Mouse (Mus musculus): ENCODE measurements around the gene Samm50. TPM values are rescaled to one million over a fixed set of nuclear protein-coding genes. Genes with fewer than 3 reads are reported as not detected.
A peak's percentile ranks its signal among the peaks of the same experiment; 100 is the strongest.

Samm50 gene
- polyA plus RNA-seq, 1 experiment from 2014 or later, result 56.3 TPM

GRCm38 (mm10) chr15:84178733-84179132, 13.3 kb upstream of the Samm50 start:
- no peaks in the 10 kb centered on the region for H3K36me3 ChIP-seq (replicated peaks; ENCODE audit: control insufficient read depth, insufficient read depth)
- no peak for ATAC-seq (ENCODE audit: low FRiP score)
- no peak overlapping the region for H3K27ac ChIP-seq
- WGBS, result 97% methylated on average over 9 of the region's 9 CpGs
- H3K4me1 ChIP-seq (replicated peaks; ENCODE audit: control insufficient read depth, insufficient read depth, low read length), result no peaks in the 10 kb centered on the region
- H3K4me2 ChIP-seq (replicated peaks), result no peak overlapping the region
- H3K9ac ChIP-seq, result no peak overlapping the region
- no peaks in the 10 kb centered on the region for H3K9me3 ChIP-seq (ENCODE audit: control insufficient read depth, low read length)
- DNase-seq (ENCODE audit: low spot score), result no peak
- H3K27me3 ChIP-seq (ENCODE audit: control insufficient read depth, insufficient read depth, low read length), result no peaks in the 10 kb centered on the region
- no peak overlapping the region for H3K4me3 ChIP-seq (replicated peaks; ENCODE audit: low read length)

GRCm38 (mm10) chr15:84182000-84182399, 10.0 kb upstream of the Samm50 start:
- WGBS, result 68% methylated on average over 6 of the region's 6 CpGs
- H3K36me3 ChIP-seq (replicated peaks; ENCODE audit: control insufficient read depth, insufficient read depth), result no peaks in the 10 kb centered on the region; the same call in 1 of the 2 replicates
- ATAC-seq (ENCODE audit: low FRiP score) (no peak), DNase-seq (ENCODE audit: low spot score) (no peak)
- H3K4me2 ChIP-seq (replicated peaks), result no peak overlapping the region
- no peaks in the 10 kb centered on the region for H3K9me3 ChIP-seq (ENCODE audit: control insufficient read depth, low read length)
- H3K4me1 ChIP-seq (replicated peaks; ENCODE audit: control insufficient read depth, insufficient read depth, low read length), result no peaks in the 10 kb centered on the region
- H3K27ac ChIP-seq, result no peak overlapping the region
- H3K4me3 ChIP-seq (replicated peaks; ENCODE audit: low read length), result no peak overlapping the region
- H3K27me3 ChIP-seq (ENCODE audit: control insufficient read depth, insufficient read depth, low read length), result no peaks in the 10 kb centered on the region
- no peak overlapping the region for H3K9ac ChIP-seq

- no peak overlapping the region for H3K9ac ChIP-seq
- no peak overlapping the region for H3K27ac ChIP-seq
- H3K9me3 ChIP-seq (ENCODE audit: control insufficient read depth, low read length), result no peaks in the 10 kb centered on the region
- 42% methylated on average over 1 of the region's 1 CpGs for WGBS
- H3K4me2 ChIP-seq (replicated peaks), result no peak overlapping the region
- no peak overlapping the region for H3K4me3 ChIP-seq (replicated peaks; ENCODE audit: low read length)
- no peaks in the 10 kb centered on the region for H3K4me1 ChIP-seq (replicated peaks; ENCODE audit: control insufficient read depth, insufficient read depth, low read length)
- H3K36me3 ChIP-seq (replicated peaks; ENCODE audit: control insufficient read depth, insufficient read depth), result no peaks in the 10 kb centered on the region; the same call in 1 of the 2 replicates
- DNase-seq (ENCODE audit: low spot score) (no peak), ATAC-seq (ENCODE audit: low FRiP score) (no peak)
- H3K27me3 ChIP-seq (ENCODE audit: control insufficient read depth, insufficient read depth, low read length), result no peaks in the 10 kb centered on the region
Observed at GRCm38 (mm10) chr15:84183967-84184366, 8.1 kb upstream of the Samm50 start.

- DNase-seq (ENCODE audit: low spot score), result no peak
- ATAC-seq (ENCODE audit: low FRiP score), result no peak
- Histone ChIP-seq H3K4me2 (replicated peaks) (no peak overlapping the region), H3K27ac (no peak overlapping the region; the same call in 1 of the 2 replicates), H3K27me3 (ENCODE audit: control insufficient read depth, insufficient read depth, low read length) (no peaks in the 10 kb centered on the region), H3K9ac (no peak overlapping the region), H3K36me3 (replicated peaks; ENCODE audit: control insufficient read depth, insufficient read depth) (no peaks in the 10 kb centered on the region; the same call in 1 of the 2 replicates), H3K4me3 (replicated peaks; ENCODE audit: low read length) (no peak overlapping the region), H3K4me1 (replicated peaks; ENCODE audit: control insufficient read depth, insufficient read depth, low read length) (0 out of 2 replicates have a peak, but pooled peaks cover under 1% of the 10 kb centered on the region), H3K9me3 (ENCODE audit: control insufficient read depth, low read length) (no peaks in the 10 kb centered on the region)
- 29% methylated on average over 4 of the region's 4 CpGs for WGBS
Observed at GRCm38 (mm10) chr15:84186196-84186595, 5.8 kb upstream of the Samm50 start.

GRCm38 (mm10) chr15:84188887-84189530, 3.0 kb upstream of the Samm50 start:
- no peaks in the 10 kb centered on the region for H3K27me3 ChIP-seq (ENCODE audit: control insufficient read depth, insufficient read depth, low read length)
- DNase-seq (ENCODE audit: low spot score), result no peak
- no peaks in the 10 kb centered on the region for H3K9me3 ChIP-seq (ENCODE audit: control insufficient read depth, low read length)
- peaks cover 10% of the 10 kb centered on the region; the same call in 1 of the 2 replicates for H3K4me1 ChIP-seq (replicated peaks; ENCODE audit: control insufficient read depth, insufficient read depth, low read length)
- H3K36me3 ChIP-seq (replicated peaks; ENCODE audit: control insufficient read depth, insufficient read depth), result no peaks in the 10 kb centered on the region; the same call in 1 of the 2 replicates
- no peak for ATAC-seq (ENCODE audit: low FRiP score)
- 75% methylated on average over 2 of the region's 2 CpGs for WGBS
- no peak overlapping the region for H3K4me3 ChIP-seq (replicated peaks; ENCODE audit: low read length)
- no peak overlapping the region for H3K4me2 ChIP-seq (replicated peaks)
- H3K9ac ChIP-seq, result no peak overlapping the region
- no peak overlapping the region for H3K27ac ChIP-seq

GRCm38 (mm10) chr15:84189881-84190280, 2.2 kb upstream of the Samm50 start:
- H3K27ac ChIP-seq, result no peak overlapping the region
- H3K9me3 ChIP-seq (ENCODE audit: control insufficient read depth, low read length), result no peaks in the 10 kb centered on the region
- no peak overlapping the region for H3K4me2 ChIP-seq (replicated peaks)
- H3K4me3 ChIP-seq (replicated peaks; ENCODE audit: low read length), result no peak overlapping the region
- H3K27me3 ChIP-seq (ENCODE audit: control insufficient read depth, insufficient read depth, low read length), result no peaks in the 10 kb centered on the region
- no peaks in the 10 kb centered on the region; the same call in 1 of the 2 replicates for H3K36me3 ChIP-seq (replicated peaks; ENCODE audit: control insufficient read depth, insufficient read depth)
- DNase-seq (ENCODE audit: low spot score) (peak; percentile 58), ATAC-seq (ENCODE audit: low FRiP score) (no peak)
- H3K4me1 ChIP-seq (replicated peaks; ENCODE audit: control insufficient read depth, insufficient read depth, low read length), result peaks cover 10% of the 10 kb centered on the region; the same call in 1 of the 2 replicates
- no peak overlapping the region for H3K9ac ChIP-seq
- 46% methylated on average over 3 of the region's 3 CpGs for WGBS

GRCm38 (mm10) chr15:84191724-84192057, 350 bp upstream of the Samm50 start:
- Histone ChIP-seq H3K4me3 (replicated peaks; ENCODE audit: low read length) (peak overlapping the region; percentile 81), H3K27me3 (ENCODE audit: control insufficient read depth, insufficient read depth, low read length) (no peaks in the 10 kb centered on the region), H3K9ac (peak overlapping the region; percentile 76), H3K4me1 (replicated peaks; ENCODE audit: control insufficient read depth, insufficient read depth, low read length) (peaks cover 10% of the 10 kb centered on the region; the same call in 1 of the 2 replicates), H3K36me3 (replicated peaks; ENCODE audit: control insufficient read depth, insufficient read depth) (peaks cover 13% of the 10 kb centered on the region), H3K27ac (peak overlapping the region; percentile 84), H3K4me2 (replicated peaks) (peak overlapping the region; percentile 87), H3K9me3 (ENCODE audit: control insufficient read depth, low read length) (no peaks in the 10 kb centered on the region)
- peak; percentile 57 for ATAC-seq (ENCODE audit: low FRiP score)
- no peak for DNase-seq (ENCODE audit: low spot score)
- WGBS, result under 1% methylated on average over 9 of the region's 9 CpGs

- no peak overlapping the region for H3K27ac ChIP-seq
- no peak overlapping the region for H3K9ac ChIP-seq
- H3K36me3 ChIP-seq (replicated peaks; ENCODE audit: control insufficient read depth, insufficient read depth), result peaks cover 62% of the 10 kb centered on the region
- WGBS, result 94% methylated on average over 8 of the region's 8 CpGs
- H3K4me1 ChIP-seq (replicated peaks; ENCODE audit: control insufficient read depth, insufficient read depth, low read length), result peaks cover 6% of the 10 kb centered on the region; the same call in 1 of the 2 replicates
- H3K9me3 ChIP-seq (ENCODE audit: control insufficient read depth, low read length), result no peaks in the 10 kb centered on the region
- H3K4me2 ChIP-seq (replicated peaks), result no peak overlapping the region
- H3K27me3 ChIP-seq (ENCODE audit: control insufficient read depth, insufficient read depth, low read length), result no peaks in the 10 kb centered on the region
- no peak overlapping the region for H3K4me3 ChIP-seq (replicated peaks; ENCODE audit: low read length)
- DNase-seq (ENCODE audit: low spot score), result no peak
- no peak for ATAC-seq (ENCODE audit: low FRiP score)
Observed at GRCm38 (mm10) chr15:84196486-84197165, 4.6 kb downstream of the Samm50 start.

GRCm38 (mm10) chr15:84207327-84207726, 15.3 kb downstream of the Samm50 start:
- Histone ChIP-seq H3K27ac (no peak overlapping the region), H3K4me2 (replicated peaks) (no peak overlapping the region), H3K4me3 (replicated peaks; ENCODE audit: low read length) (no peak overlapping the region), H3K27me3 (ENCODE audit: control insufficient read depth, insufficient read depth, low read length) (no peaks in the 10 kb centered on the region), H3K9me3 (ENCODE audit: control insufficient read depth, low read length) (no peaks in the 10 kb centered on the region), H3K9ac (no peak overlapping the region), H3K4me1 (replicated peaks; ENCODE audit: control insufficient read depth, insufficient read depth, low read length) (no peaks in the 10 kb centered on the region; the same call in 1 of the 2 replicates), H3K36me3 (replicated peaks; ENCODE audit: control insufficient read depth, insufficient read depth) (peaks cover 88% of the 10 kb centered on the region)
- 94% methylated on average over 4 of the region's 4 CpGs for WGBS
- no peak for DNase-seq (ENCODE audit: low spot score)
- ATAC-seq (ENCODE audit: low FRiP score), result no peak
